In genomic region chr3:131335117-131335547, GRCm38 (mm10) we compare ENCODE assay signal across 9 mouse cellular contexts. TPM values are rescaled to one million over a fixed set of nuclear protein-coding genes. Genes with fewer than 3 reads are reported as not detected.
DNase-seq lines count a peak whose midpoint lies in the region; ATAC-seq and TF ChIP-seq lines count a peak whose summit lies in the region.
"Had no signal": no experiment of that assay in that cellular context is flagged by ENCODE, and none has a peak within 500 bp of the region (broad histone marks: within the 10 kb centered on the region; RNA-seq: fewer than 3 reads in every experiment).

No protein-coding gene starts in this region.

- H3K27me3 ChIP-seq in heart, embryonic 16.5 days (ENCODE audit: control insufficient read depth, insufficient read depth, low read length), result no peaks in the 10 kb centered on the region
- H3K27me3 ChIP-seq in heart, adult 2 months (ENCODE audit: control insufficient read depth, insufficient read depth, low read length), result no peaks in the 10 kb centered on the region
- no peaks in the 10 kb centered on the region for H3K27me3 ChIP-seq in embryonic facial prominence, embryonic 13.5 days
- H3K27me3 ChIP-seq in liver, embryonic 12.5 days (replicated peaks), result no peaks in the 10 kb centered on the region; the same call in 1 of the 2 replicates

- H3K4me3 ChIP-seq in heart, embryonic 16.5 days (ENCODE audit: low read length), result peak overlapping the region; percentile 28
- H3K4me3 ChIP-seq in heart, adult 2 months, result no peak overlapping the region; the same call in 1 of the 2 replicates
- H3K4me3 ChIP-seq in embryonic facial prominence, embryonic 13.5 days, result no peak overlapping the region
- no peak overlapping the region for H3K4me3 ChIP-seq in liver, embryonic 12.5 days
- H3K4me3 ChIP-seq: forebrain, embryonic 12.5 days had no signal

- no peaks in the 10 kb centered on the region for H3K36me3 ChIP-seq in heart, embryonic 16.5 days (ENCODE audit: control insufficient read depth, insufficient read depth)
- no peaks in the 10 kb centered on the region for H3K36me3 ChIP-seq in heart, adult 2 months (ENCODE audit: control insufficient read depth, insufficient read depth, low read length)
- no peaks in the 10 kb centered on the region for H3K36me3 ChIP-seq in embryonic facial prominence, embryonic 13.5 days
- H3K36me3 ChIP-seq in liver, embryonic 12.5 days, result no peaks in the 10 kb centered on the region
- H3K36me3 ChIP-seq: forebrain, embryonic 12.5 days had no signal

- no peak for TF ChIP-seq EP300 in heart, adult 2 months (IDR thresholded peaks at IDR 0.05; ENCODE audit: insufficient read depth, low read depth, low read length)

- ATAC-seq in heart, embryonic 16.5 days (replicated peaks; ENCODE audit: extremely low read depth, insufficient read depth, low FRiP score), result no peak
- 0 out of 2 replicates have a peak, but pooled peaks have one; percentile 45 for ATAC-seq in embryonic facial prominence, embryonic 13.5 days (ENCODE audit: insufficient number of reproducible peaks, insufficient read depth, low FRiP score, low TSS enrichment, low read depth)
- no peak for ATAC-seq in liver, embryonic 12.5 days

- no peak for TF ChIP-seq POLR2A in heart, adult 2 months (IDR thresholded peaks at IDR 0.05; ENCODE audit: insufficient read depth, low read depth, low read length)

- H3K9me3 ChIP-seq in heart, embryonic 16.5 days (replicated peaks; ENCODE audit: control insufficient read depth, low read length), result no peaks in the 10 kb centered on the region
- H3K9me3 ChIP-seq in embryonic facial prominence, embryonic 13.5 days, result no peaks in the 10 kb centered on the region
- H3K9me3 ChIP-seq in liver, embryonic 12.5 days (replicated peaks), result no peaks in the 10 kb centered on the region
- H3K9me3 ChIP-seq: forebrain, embryonic 12.5 days had no signal

- H3K79me2 ChIP-seq in heart, adult 2 months (replicated peaks; ENCODE audit: control insufficient read depth, insufficient read depth, low read length), result no peaks in the 10 kb centered on the region

- no peak for DNase-seq in heart, adult 2 months
- peak; percentile 19 for DNase-seq in CD4-positive helper T cell, adult 2 months (ENCODE audit: low read depth, low spot score)
- DNase-seq in cerebellum, postnatal 4 days (ENCODE audit: low spot score in 2 of 2), result no peak
- DNase-seq in urinary bladder, postnatal 10 days (ENCODE audit: low spot score), result no peak
- DNase-seq in ovary, postnatal 10 days (ENCODE audit: low spot score), result no peak

- intact Hi-C loops in heart, adult 2 months (cut with DNase I), result no loop called here

- peak overlapping the region; percentile 66 for H3K4me2 ChIP-seq in heart, embryonic 16.5 days (ENCODE audit: low read depth, low read length)
- H3K4me2 ChIP-seq in embryonic facial prominence, embryonic 13.5 days, result peak overlapping the region; percentile 40
- H3K4me2 ChIP-seq in liver, embryonic 12.5 days, result peak overlapping the region; percentile 37; the same call in 1 of the 2 replicates
- H3K4me2 ChIP-seq: forebrain, embryonic 12.5 days had no signal

- H3K4me1 ChIP-seq in heart, embryonic 16.5 days (ENCODE audit: control insufficient read depth, insufficient read depth, low read length), result peaks cover 16% of the 10 kb centered on the region
- H3K4me1 ChIP-seq in heart, adult 2 months (ENCODE audit: control insufficient read depth, insufficient read depth, low read length), result no peaks in the 10 kb centered on the region; the same call in 1 of the 2 replicates
- peaks cover 28% of the 10 kb centered on the region for H3K4me1 ChIP-seq in embryonic facial prominence, embryonic 13.5 days
- peaks cover 16% of the 10 kb centered on the region for H3K4me1 ChIP-seq in liver, embryonic 12.5 days
- H3K4me1 ChIP-seq: forebrain, embryonic 12.5 days had no signal

- TF ChIP-seq CTCF in heart, adult 2 months (IDR thresholded peaks at IDR 0.05), result no peak

- no peak overlapping the region for H3K27ac ChIP-seq in heart, embryonic 16.5 days (ENCODE audit: low read length)
- H3K27ac ChIP-seq in heart, adult 2 months, result no peak overlapping the region
- 0 out of 2 replicates have a peak overlapping the region, but pooled peaks have one; percentile 2 for H3K27ac ChIP-seq in embryonic facial prominence, embryonic 13.5 days
- H3K27ac ChIP-seq in liver, embryonic 12.5 days, result no peak overlapping the region
- H3K27ac ChIP-seq: forebrain, embryonic 12.5 days had no signal

- 49% methylated on average over 8 of the region's 8 CpGs for WGBS in heart, embryonic 16.5 days
- 45% methylated on average over 8 of the region's 8 CpGs for WGBS in heart, adult 2 months
- 41% methylated on average over 8 of the region's 8 CpGs for WGBS in embryonic facial prominence, embryonic 13.5 days
- 37% methylated on average over 8 of the region's 8 CpGs for WGBS in liver, embryonic 12.5 days (ENCODE audit: insufficient replicate concordance)

- H3K9ac ChIP-seq in heart, embryonic 16.5 days (ENCODE audit: low read length), result peak overlapping the region; percentile 44
- no peak overlapping the region for H3K9ac ChIP-seq in heart, adult 2 months (ENCODE audit: low read depth, low read length)
- 0 out of 2 replicates have a peak overlapping the region, but pooled peaks have one; percentile 17 for H3K9ac ChIP-seq in embryonic facial prominence, embryonic 13.5 days
- H3K9ac ChIP-seq in liver, embryonic 12.5 days, result no peak overlapping the region
- H3K9ac ChIP-seq: forebrain, embryonic 12.5 days had no signal

RNA-seq across cellular contexts. Expression of gene Cyp2u1, which starts 32.1 kb away (rescaled TPM):
- polyA plus RNA-seq in heart, embryonic 16.5 days (2015; fragmentation: Nextera tagmentation; extraction: Ambion mirVana), result 14.0 and 15.8 TPM in 2 replicates
- total RNA-seq in heart, adult 2 months (2021), result 10 to 100 TPM; 32.8 to 40.9 TPM
- 13.0 and 15.0 TPM in 2 replicates for polyA plus RNA-seq in heart, adult 2 months (2012; rRNA removed)
- polyA plus RNA-seq in embryonic facial prominence, embryonic 13.5 days (2015; fragmentation: Nextera tagmentation; extraction: Ambion mirVana), result 2.2 and 2.4 TPM in 2 replicates
- polyA plus RNA-seq in liver, embryonic 12.5 days (2016; fragmentation: Nextera tagmentation; extraction: Ambion mirVana), result 0.29 and 0.67 TPM in 2 replicates

Comparison
In these comparisons a context has a peak if more than half of its experiments do, and no peak if none do; other contexts are left out.
1. H3K9ac ChIP-seq: peak in heart, embryonic 16.5 days (single experiment) and embryonic facial prominence, embryonic 13.5 days (single experiment); none in heart, adult 2 months (single experiment) and liver, embryonic 12.5 days (single experiment).
2. Peak in every context shown above with its lines, with median percentiles within 50 percentile points of each other: H3K4me2 ChIP-seq.